Mouse (Mus musculus) left cerebral cortex, adult 2 months (tissue): ENCODE measurements at regions not wholly inside any gene's neighbourhood (a gene's known extent, or its start where the extent isn't known, plus 50 kb on each side); places are given as distances from the start of the nearest gene placed in this dataset.
"Not testable (repeated sequence)": the region's sequence is repeated elsewhere in the genome, so short reads cannot be mapped to it uniquely, and the experiment has no call there.

Experiments used
- DNase-seq, 2 experiments: peaks; one replicate each; pipeline ENCODE4 v3.0.0; 2021 to 2022; ENCODE audit warnings: low spot score in 2 of 2, mixed read lengths in 1 of 2; ENCODE audit errors: extremely low spot score in 1 of 2
- H3K27ac ChIP-seq: fragments of 200-600 bp; 2 replicates; pipeline ENCODE4 v1.8.1; 2022
- H3K4me3 ChIP-seq: fragments of 200-600 bp; 2 replicates; pipeline ENCODE4 v1.8.1; 2022
- CTCF ChIP-seq: fragments of 200-600 bp; IDR thresholded peaks from 2 replicates; pipeline ENCODE4 v1.8.1; 2022; ENCODE audit warnings: antibody characterized with exemption, mild to moderate bottlenecking, moderate library complexity
- intact Hi-C: fragments of 180-260 bp; cut with DNase I; formaldehyde crosslinking; loops from one replicate; pipeline ENCODE4 v1.15.1; 2025

DNA sequence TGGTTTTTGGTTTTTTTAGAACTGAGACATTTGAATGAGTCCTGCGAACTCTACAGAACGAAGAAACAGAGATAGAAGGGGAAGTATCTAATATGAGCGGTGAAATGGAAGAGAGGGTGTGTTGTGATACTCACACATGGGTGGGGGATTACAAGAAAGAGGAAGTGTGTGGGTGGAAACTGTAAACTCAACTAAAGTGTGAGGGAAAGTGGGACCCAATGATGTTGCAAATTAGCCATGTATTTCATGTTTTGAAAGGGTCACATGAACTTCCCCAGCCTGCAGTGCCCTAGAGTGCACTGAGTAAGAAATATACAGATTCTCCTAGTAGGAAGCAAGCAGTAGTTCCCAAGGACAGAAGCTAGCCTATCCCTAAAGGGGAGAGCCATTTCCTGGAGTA, 524.3 kb upstream of the Cdh5 start:
- Histone ChIP-seq H3K4me3 (no peak overlapping the region), H3K27ac (no peak overlapping the region)
- intact Hi-C loops, result no loop called here
- DNase-seq, result no peak
- TF ChIP-seq CTCF, result no peak

DNA sequence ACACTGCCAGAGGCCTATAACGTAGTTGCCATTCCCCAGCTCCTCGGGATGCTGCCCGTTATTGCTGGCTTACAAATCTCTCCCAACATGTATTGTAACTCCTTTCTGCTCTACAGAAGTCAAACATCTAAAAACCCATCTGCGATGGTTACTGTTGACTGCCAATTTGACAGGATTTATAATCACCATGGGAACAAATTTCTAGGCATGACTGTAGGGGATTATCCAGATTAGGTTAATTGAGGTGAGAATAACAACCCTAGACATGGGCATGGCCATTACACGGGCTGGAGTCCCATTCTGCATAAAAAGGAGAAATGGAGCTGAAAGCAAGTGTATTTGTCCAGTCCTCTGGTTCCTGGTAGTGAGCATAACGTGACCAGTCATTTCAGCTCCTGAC, 523.4 kb upstream of the Cdh5 start:
- no peak for TF ChIP-seq CTCF
- intact Hi-C loops, result no loop called here
- H3K4me3 ChIP-seq, result no peak overlapping the region
- no peak for DNase-seq
- no peak overlapping the region for H3K27ac ChIP-seq

GRCm38 (mm10) chr8:103608291-103608690, 493.1 kb upstream of the Cdh5 start:
- no peak for TF ChIP-seq CTCF
- intact Hi-C loops, result no loop called here

DNA sequence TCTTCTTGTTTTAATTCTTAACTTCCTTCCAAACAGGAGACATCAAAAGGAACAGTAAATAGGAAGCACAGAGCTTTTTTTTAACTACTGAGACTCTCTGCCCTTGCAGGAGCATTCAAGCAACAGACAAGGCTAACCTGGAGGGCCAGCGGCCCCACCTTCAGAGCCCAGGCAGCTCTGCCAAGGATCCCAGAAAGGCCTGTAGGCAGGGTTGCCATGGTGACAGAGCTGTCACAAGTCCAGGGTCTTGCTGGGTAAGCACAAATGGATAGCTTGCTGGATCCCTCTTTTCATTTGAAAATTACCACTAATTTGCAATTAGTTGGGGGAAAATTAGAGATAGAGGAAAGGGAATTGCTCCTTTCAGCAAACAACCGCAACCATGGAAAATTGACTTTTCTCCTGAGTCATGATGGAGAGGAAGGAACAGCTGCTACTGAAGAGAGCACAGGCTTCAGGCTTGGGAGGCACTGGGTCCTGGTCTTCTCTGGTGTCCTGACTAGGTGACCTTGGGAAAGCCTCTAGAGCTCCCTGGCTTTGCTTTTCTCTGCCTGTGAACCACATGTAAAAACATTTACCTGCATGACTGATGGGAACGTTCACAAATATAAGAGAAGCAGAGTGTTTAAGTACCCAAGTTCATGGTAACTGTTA, 477.5 kb upstream of the Cdh5 start:
- Histone ChIP-seq H3K27ac (no peak overlapping the region), H3K4me3 (no peak overlapping the region)
- intact Hi-C loops, result no loop called here
- peak; percentile 46 for DNase-seq
- no peak for TF ChIP-seq CTCF

More at GRCm38 (mm10) chr8:103608291-103608690, 493.1 kb upstream of the Cdh5 start:
- H3K27ac ChIP-seq, result no peak overlapping the region
- no peak for DNase-seq
- H3K4me3 ChIP-seq, result no peak overlapping the region

- no peak for DNase-seq
- no peak overlapping the region for H3K4me3 ChIP-seq
- TF ChIP-seq CTCF, result no peak
- intact Hi-C loops, result no loop called here
- H3K27ac ChIP-seq, result no peak overlapping the region
Measured at GRCm38 (mm10) chr8:103625166-103625890, 476.1 kb upstream of the Cdh5 start.

GRCm38 (mm10) chr8:103626446-103626845, 475.0 kb upstream of the Cdh5 start:
- intact Hi-C loops, result no loop called here
- no peak for DNase-seq
- Histone ChIP-seq H3K4me3 (no peak overlapping the region), H3K27ac (no peak overlapping the region)
- TF ChIP-seq CTCF, result no peak

DNA sequence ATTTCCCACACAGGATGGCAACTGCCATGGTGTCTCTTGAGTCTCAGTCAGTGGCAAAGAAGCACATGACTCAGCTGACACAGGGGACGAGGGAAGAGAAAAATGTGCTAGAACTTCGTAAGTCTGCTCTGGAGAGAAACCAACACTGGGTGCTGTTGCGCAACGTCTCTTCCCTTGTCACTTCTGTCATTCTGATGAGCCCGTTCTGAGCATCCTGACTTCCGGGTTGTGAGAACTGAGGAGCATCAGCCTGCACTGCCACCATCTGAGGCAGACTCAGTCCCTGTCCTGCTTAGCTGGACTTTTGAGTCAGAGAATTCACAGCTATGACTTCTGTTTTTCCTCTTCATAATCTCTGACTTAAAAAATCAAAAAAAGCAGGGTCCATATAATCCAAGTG, 468.9 kb upstream of the Cdh5 start:
- Histone ChIP-seq H3K27ac (no peak overlapping the region), H3K4me3 (no peak overlapping the region)
- intact Hi-C loops, result no loop called here
- TF ChIP-seq CTCF, result no peak
- DNase-seq, result no peak

DNA sequence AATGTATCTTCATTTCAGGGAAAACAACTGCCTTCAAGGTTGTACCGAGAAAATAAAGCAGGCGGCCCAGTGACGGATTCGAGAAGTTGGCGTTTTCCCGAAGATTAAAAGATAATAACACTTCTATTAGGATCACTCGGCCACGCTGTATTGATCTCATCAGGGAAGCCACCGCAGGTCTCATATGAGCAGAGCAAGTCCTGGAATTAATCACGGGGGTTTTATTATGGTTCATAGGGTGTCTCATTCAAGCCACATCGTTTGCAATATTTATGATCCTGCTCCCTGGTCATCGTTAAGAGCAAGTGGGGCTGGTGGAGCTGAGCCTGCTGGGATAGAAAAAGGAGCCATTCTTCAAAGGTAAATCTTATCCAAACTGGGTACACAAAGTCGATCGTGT, 466.5 kb upstream of the Cdh5 start:
- no peak for DNase-seq
- Histone ChIP-seq H3K27ac (no peak overlapping the region), H3K4me3 (no peak overlapping the region)
- TF ChIP-seq CTCF, result no peak
- intact Hi-C loops, result no loop called here

GRCm38 (mm10) chr8:103643621-103644020, 457.8 kb upstream of the Cdh5 start:
- Histone ChIP-seq H3K4me3 (no peak overlapping the region), H3K27ac (no peak overlapping the region)
- DNase-seq, result no peak
- intact Hi-C loops, result no loop called here
- TF ChIP-seq CTCF, result no peak; the same call in none of the 2 replicates

GRCm38 (mm10) chr8:103644106-103644505, 457.3 kb upstream of the Cdh5 start:
- Histone ChIP-seq H3K4me3 (no peak overlapping the region), H3K27ac (no peak overlapping the region)
- intact Hi-C loops, result no loop called here
- DNase-seq, result peak; percentile 30 to 47
- TF ChIP-seq CTCF, result no peak

GRCm38 (mm10) chr8:103644845-103645244, 456.6 kb upstream of the Cdh5 start:
- intact Hi-C loops, result no loop called here
- Histone ChIP-seq H3K4me3 (no peak overlapping the region), H3K27ac (no peak overlapping the region)
- TF ChIP-seq CTCF, result no peak
- no peak for DNase-seq

- no peak overlapping the region for H3K4me3 ChIP-seq
- DNase-seq, result no peak
- intact Hi-C loops, result no loop called here
- H3K27ac ChIP-seq, result no peak overlapping the region
- TF ChIP-seq CTCF, result no peak
Measured at GRCm38 (mm10) chr8:103664796-103665195, 436.6 kb upstream of the Cdh5 start.

GRCm38 (mm10) chr8:103686233-103686632, 415.2 kb upstream of the Cdh5 start:
- H3K4me3 ChIP-seq, DNase-seq, H3K27ac ChIP-seq, intact Hi-C loops: not testable (repeated sequence)
